Mouse (Mus musculus) kidney, embryonic 16.5 days (tissue): Measurements from ENCODE around the gene Kalrn. TPM values are rescaled to one million over a fixed set of nuclear protein-coding genes. Genes with fewer than 3 reads are reported as not detected.
A peak's percentile ranks its signal among the peaks of the same experiment; 100 is the strongest.

Experiments used
- ATAC-seq: fragments of 200-750 bp; cut with Nextera tagmentation; 2 replicates; pipeline ENCODE4 v1.8.0; 2017; ENCODE audit warnings: moderate TSS enrichment; ENCODE audit not compliant: low FRiP score, low TSS enrichment
- H3K27ac ChIP-seq: fragments of 300-500 bp; sonication (generic); 2 replicates; pipeline ENCODE4 v1.5.1; 2014; ENCODE audit warnings: low read length
- H3K27me3 ChIP-seq: fragments of 300-500 bp; sonication (generic); 2 replicates; pipeline ENCODE4 v1.6.1; 2014; ENCODE audit warnings: low read length, control low read depth, mixed read lengths; ENCODE audit not compliant: insufficient read depth
- H3K36me3 ChIP-seq: fragments of 300-500 bp; sonication (generic); 2 replicates; pipeline ENCODE4 v1.6.1; 2014; ENCODE audit warnings: low read length, control low read depth, mixed read lengths; ENCODE audit not compliant: insufficient read depth
- H3K4me1 ChIP-seq: fragments of 300-500 bp; sonication (generic); 2 replicates; pipeline ENCODE4 v1.6.1; 2014; ENCODE audit warnings: low read length, control low read depth, mixed read lengths; ENCODE audit not compliant: insufficient read depth
- H3K4me2 ChIP-seq: fragments of 300-500 bp; sonication (generic); replicated peaks from 2 replicates; pipeline ENCODE4 v1.6.1; 2014; ENCODE audit warnings: low read depth, low read length
- H3K4me3 ChIP-seq: fragments of 300-500 bp; sonication (generic); 2 replicates; pipeline ENCODE4 v1.5.1; 2014; ENCODE audit warnings: mild to moderate bottlenecking, low read length
- H3K9ac ChIP-seq: fragments of 300-500 bp; sonication (generic); replicated peaks from 2 replicates; pipeline ENCODE4 v1.6.1; 2014; ENCODE audit warnings: low read length
- H3K9me3 ChIP-seq: fragments of 300-500 bp; sonication (generic); 2 replicates; pipeline ENCODE4 v1.6.1; 2016; ENCODE audit warnings: low read length, control low read depth
- WGBS: fragments of 180-500 bp; shearing (Covaris S2); extraction: QIAGEN DNeasy Blood & Tissue Kit; methylation state at CpG from one replicate; pipeline ENCODE4 v1.1.7; 2014; 5-methylcytosine and 5-hydroxymethylcytosine counted together
- polyA plus RNA-seq: library from polyadenylated mRNA; unstranded; fragments of >200 nt; fragmentation: Nextera tagmentation; extraction: Ambion mirVana; gene quantifications from 2 replicates; pipeline ENCODE4 v1.2.1, GENCODE M21; 2015

Kalrn gene
- polyA plus RNA-seq, 1 experiment from 2014 or later: 15.2 TPM

DNA sequence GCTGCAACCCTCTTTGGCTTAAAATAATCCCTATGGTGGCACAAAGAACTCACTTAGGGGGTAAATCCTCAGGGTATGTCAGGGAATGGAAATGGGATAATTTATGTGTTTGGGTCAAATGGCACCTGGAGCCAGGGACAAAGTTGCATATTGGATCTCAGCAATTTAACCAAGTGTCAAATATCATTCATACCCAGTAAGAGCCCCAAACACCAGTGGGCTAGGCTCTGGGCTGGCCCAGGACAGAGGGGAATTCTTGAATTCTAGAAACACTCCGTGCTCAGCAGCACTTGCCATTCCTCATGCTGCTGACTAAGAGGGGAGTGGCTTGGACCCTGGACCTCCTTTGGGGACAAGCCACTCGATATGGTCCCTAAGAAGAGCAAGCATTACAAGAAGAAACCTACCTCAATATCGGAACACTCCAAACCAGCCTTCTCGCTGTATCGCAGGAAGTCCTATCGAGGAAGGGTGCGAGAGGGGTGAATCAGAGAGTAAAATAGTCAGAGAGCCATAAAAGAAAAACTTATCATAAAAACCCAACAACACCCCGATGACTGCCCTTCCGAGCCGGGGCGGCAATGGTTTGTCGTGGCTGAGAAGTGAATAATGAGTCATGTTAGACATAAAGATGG, 541.2 kb downstream of the Kalrn start:
- H3K9me3 ChIP-seq: no peaks in the 10 kb centered on the region
- no peaks in the 10 kb centered on the region for H3K27me3 ChIP-seq
- WGBS: 87% methylated on average over 12 of the region's 12 CpGs
- no peak overlapping the region for H3K9ac ChIP-seq
- peaks cover 28% of the 10 kb centered on the region for H3K36me3 ChIP-seq
- no peak overlapping the region for H3K4me3 ChIP-seq
- no peak for ATAC-seq
- H3K4me2 ChIP-seq: no peak overlapping the region
- peaks cover 23% of the 10 kb centered on the region for H3K4me1 ChIP-seq
- no peak overlapping the region for H3K27ac ChIP-seq

DNA sequence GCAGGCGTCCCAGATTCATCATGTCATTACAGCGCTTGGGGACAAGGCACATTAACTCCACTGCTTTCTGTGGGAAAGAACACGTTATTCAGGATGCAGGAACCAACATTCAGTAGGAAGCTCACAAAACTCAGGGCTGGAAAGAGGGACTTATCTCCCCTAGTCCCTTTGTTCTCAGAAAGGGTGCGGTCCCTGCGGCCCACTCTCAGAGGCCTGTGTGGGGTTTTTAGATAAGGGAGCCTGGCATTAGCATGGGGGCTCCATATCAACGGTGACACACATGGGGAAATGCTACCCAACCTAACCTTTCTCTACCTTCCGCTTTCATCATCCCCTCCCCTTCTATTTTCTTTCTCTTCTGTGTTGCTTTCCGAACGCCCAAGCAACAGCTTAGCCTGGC, 541.8 kb downstream of the Kalrn start:
- H3K36me3 ChIP-seq: peaks cover 34% of the 10 kb centered on the region
- no peak overlapping the region for H3K4me2 ChIP-seq
- H3K9ac ChIP-seq: no peak overlapping the region
- WGBS: 70% methylated on average over 9 of the region's 9 CpGs
- H3K4me3 ChIP-seq: no peak overlapping the region
- peaks cover 23% of the 10 kb centered on the region for H3K4me1 ChIP-seq
- H3K9me3 ChIP-seq: no peaks in the 10 kb centered on the region
- no peaks in the 10 kb centered on the region for H3K27me3 ChIP-seq
- ATAC-seq: no peak
- H3K27ac ChIP-seq: no peak overlapping the region

DNA sequence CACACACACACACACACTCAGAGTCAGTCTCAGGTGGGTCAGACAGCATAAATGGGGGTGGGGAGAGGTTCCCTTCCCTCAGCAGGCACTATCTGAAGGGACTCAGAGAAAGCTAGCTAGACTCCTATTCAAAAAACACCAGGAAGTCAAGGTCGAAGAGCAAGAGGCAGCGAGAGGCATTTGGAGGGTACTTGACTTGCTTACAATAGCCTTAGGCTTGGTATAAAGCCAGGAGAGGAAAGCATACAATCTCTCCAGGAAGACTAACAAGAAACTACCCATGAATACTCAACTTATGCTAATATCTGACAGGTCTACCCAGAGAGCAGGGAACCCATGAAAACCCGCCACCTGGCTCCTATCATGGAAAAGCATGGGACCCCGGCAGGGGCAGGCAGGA, 543.0 kb downstream of the Kalrn start:
- peaks cover 35% of the 10 kb centered on the region for H3K36me3 ChIP-seq
- no peak overlapping the region for H3K4me3 ChIP-seq
- WGBS: 74% methylated on average over 4 of the region's 4 CpGs
- no peaks in the 10 kb centered on the region for H3K27me3 ChIP-seq
- H3K27ac ChIP-seq: peak overlapping the region; percentile 66
- H3K4me1 ChIP-seq: peaks cover 22% of the 10 kb centered on the region
- H3K9me3 ChIP-seq: no peaks in the 10 kb centered on the region
- ATAC-seq: no peak; the same call in 1 of the 2 replicates
- H3K4me2 ChIP-seq: no peak overlapping the region
- H3K9ac ChIP-seq: no peak overlapping the region

DNA sequence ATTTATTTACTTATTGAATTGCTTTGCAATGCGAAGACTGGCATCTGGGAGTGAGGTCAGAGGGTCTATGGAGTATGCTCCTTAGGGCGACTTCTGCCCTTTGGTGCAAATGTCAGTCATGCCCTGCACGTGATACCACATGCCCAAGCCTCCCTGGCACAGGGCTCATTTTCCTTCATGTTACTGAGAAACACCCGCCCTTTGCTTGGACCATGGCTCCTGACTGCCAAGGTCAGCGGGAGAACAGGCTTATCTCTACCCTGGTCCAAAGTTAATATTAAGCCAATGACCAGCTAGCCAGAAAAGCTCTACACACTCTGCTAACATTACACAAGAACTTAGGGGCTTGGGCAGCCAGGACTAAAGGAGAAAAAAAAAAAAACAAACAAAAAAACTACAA, 543.5 kb downstream of the Kalrn start:
- H3K9me3 ChIP-seq: no peaks in the 10 kb centered on the region
- peaks cover 16% of the 10 kb centered on the region for H3K4me1 ChIP-seq
- WGBS: 69% methylated on average over 5 of the region's 5 CpGs
- no peaks in the 10 kb centered on the region for H3K27me3 ChIP-seq
- H3K36me3 ChIP-seq: peaks cover 35% of the 10 kb centered on the region
- no peak overlapping the region for H3K4me3 ChIP-seq
- ATAC-seq: peak; percentile 67; the same call in 1 of the 2 replicates
- H3K9ac ChIP-seq: no peak overlapping the region
- H3K27ac ChIP-seq: peak overlapping the region; percentile 66; the same call in 1 of the 2 replicates
- no peak overlapping the region for H3K4me2 ChIP-seq

DNA sequence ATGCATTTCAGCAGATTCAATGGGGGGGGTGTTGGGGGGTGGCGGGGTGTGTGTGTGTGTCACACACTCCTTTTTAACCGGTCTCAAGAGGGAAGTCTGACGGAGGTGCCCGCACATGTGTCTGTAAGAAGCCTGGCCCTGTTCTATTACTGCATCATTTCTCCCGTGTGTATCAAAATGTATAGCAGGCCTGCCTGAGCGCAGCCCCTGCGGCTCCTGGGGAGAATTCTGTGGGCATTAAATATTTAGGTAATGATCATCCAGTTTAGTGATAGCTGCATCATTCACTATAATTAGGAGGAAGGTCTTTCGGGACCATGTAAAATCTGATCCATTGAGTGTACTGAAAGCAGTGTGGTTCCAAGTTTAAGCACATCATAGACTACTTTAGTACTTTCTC, 556.1 kb downstream of the Kalrn start:
- ATAC-seq: no peak
- Histone ChIP-seq H3K9ac (no peak overlapping the region), H3K4me2 (no peak overlapping the region), H3K27ac (no peak overlapping the region), H3K9me3 (peaks cover 26% of the 10 kb centered on the region), H3K4me1 (no peaks in the 10 kb centered on the region), H3K36me3 (peaks cover 49% of the 10 kb centered on the region), H3K4me3 (no peak overlapping the region), H3K27me3 (no peaks in the 10 kb centered on the region)
- 95% methylated on average over 8 of the region's 8 CpGs for WGBS

DNA sequence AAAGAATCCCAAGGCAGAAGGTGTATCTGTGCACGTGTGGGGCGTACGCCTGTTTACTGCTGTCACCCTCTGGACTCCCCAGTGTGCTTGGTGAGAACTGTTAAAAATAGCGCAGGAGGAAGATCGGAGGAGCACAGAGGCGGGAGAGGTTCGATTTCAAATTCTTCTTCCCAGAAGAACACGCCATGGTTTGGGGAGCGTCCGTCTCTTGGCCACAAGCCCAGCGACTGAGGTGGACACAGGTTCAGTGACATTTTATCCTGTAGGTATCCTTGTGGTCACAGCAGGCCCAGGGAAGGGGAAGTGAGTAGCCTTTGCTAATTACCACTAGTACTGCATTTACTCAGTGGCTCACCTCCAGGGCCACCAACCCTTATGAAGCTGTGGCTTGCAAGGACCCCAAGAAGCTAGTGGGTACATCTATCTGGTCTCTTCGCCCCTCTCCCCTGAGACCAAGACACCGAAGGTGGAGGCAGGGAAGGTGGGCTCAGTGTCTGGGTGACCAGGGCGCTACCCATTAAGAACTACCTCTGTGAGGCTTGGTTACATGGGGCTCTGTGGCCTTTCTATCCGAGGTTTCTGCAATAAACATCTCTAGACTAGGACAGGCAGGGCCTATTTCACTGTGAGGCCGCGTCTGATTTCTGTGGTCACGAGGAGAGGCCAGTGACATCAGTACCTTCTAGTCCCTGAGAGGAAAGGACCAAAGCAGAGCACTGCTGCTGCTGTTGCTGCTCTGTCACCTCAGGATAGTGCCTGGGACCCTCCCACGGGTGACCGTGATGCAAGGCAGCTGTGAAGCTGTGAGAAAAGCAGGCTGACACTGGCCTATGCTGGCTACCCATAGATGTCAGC, 561.1 kb downstream of the Kalrn start:
- WGBS: 82% methylated on average over 20 of the region's 20 CpGs
- ATAC-seq: no peak
- Histone ChIP-seq H3K27me3 (no peaks in the 10 kb centered on the region), H3K4me1 (no peaks in the 10 kb centered on the region), H3K27ac (no peak overlapping the region), H3K4me2 (no peak overlapping the region), H3K36me3 (peaks cover 45% of the 10 kb centered on the region), H3K9me3 (peaks cover 14% of the 10 kb centered on the region), H3K4me3 (no peak overlapping the region), H3K9ac (no peak overlapping the region)

DNA sequence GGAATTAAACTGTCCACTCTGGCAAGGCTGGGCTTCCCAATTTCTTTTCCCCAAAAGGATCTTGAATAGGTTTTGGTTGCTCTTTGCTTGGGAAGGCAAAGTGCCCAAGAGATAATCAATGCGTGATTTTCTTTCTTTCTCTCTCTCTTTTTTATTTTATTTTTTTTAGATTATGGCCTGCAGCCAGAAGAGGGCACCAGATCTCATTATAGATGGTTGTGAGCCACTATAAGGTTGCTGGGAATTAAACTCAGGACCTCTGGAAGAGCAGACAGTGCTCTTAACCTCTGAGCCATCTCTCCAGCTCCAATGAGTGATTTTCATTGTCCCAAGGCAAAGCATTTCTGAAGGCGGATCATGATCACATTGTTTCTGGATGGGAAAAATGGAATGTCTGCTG, 563.8 kb downstream of the Kalrn start:
- Histone ChIP-seq H3K4me2 (no peak overlapping the region), H3K36me3 (peaks cover 19% of the 10 kb centered on the region), H3K9ac (no peak overlapping the region), H3K27me3 (no peaks in the 10 kb centered on the region), H3K4me3 (no peak overlapping the region), H3K27ac (no peak overlapping the region), H3K9me3 (no peaks in the 10 kb centered on the region; the same call in 1 of the 2 replicates), H3K4me1 (peaks cover 5% of the 10 kb centered on the region; the same call in 1 of the 2 replicates)
- no peak for ATAC-seq
- 97% methylated on average over 2 of the region's 2 CpGs for WGBS

DNA sequence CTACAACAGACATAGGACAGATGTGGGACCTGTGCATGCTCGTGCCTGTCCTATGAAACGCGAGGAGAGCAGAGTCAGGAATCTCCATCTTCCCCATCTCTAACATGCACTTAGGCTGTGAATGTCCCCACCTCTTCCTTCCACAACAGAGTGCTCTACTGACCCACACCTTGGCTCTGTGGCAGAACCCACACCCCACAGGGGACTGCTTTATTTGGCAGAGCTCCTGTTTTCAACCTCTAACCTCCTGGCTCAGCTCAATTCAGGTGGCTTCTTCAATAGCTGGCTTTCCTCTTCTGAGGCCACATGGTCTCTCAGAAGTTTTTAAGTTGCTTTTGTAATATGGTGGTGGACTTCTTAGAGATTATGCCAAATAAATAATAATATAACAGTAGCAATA, 567.3 kb downstream of the Kalrn start:
- H3K27ac ChIP-seq: no peak overlapping the region
- peaks cover 12% of the 10 kb centered on the region for H3K4me1 ChIP-seq
- no peaks in the 10 kb centered on the region for H3K27me3 ChIP-seq
- H3K4me2 ChIP-seq: no peak overlapping the region
- WGBS: 95% methylated on average over 3 of the region's 3 CpGs
- no peak overlapping the region for H3K9ac ChIP-seq
- no peaks in the 10 kb centered on the region; the same call in 1 of the 2 replicates for H3K9me3 ChIP-seq
- no peak for ATAC-seq
- H3K4me3 ChIP-seq: no peak overlapping the region
- H3K36me3 ChIP-seq: peaks cover 11% of the 10 kb centered on the region

DNA sequence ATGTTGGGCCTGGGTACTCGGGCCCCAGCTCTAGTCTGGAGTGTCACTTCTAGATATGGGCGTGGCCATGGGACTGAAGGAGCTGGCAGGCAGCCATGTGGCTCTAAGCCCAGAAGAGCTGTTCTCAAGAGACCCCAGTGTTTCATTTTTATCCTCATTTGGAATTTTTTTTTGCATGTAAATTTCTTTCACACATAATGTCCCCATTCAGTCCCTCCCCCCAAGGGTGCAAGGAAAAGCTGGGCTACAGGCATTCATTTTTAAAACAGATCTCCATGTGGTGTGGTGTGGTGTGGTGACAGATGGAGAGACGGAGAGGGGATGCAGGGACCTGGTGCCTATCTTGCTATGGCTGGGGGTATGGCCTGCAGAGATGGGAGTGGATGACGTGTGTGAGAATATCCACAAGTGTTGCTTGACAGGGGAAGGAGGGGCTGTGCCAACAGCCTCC, 569.2 kb downstream of the Kalrn start:
- no peak overlapping the region for H3K9ac ChIP-seq
- WGBS: 42% methylated on average over 4 of the region's 4 CpGs
- H3K36me3 ChIP-seq: no peaks in the 10 kb centered on the region
- H3K4me3 ChIP-seq: no peak overlapping the region
- H3K27me3 ChIP-seq: no peaks in the 10 kb centered on the region
- ATAC-seq: peak; percentile 35; the same call in 1 of the 2 replicates
- no peak overlapping the region for H3K27ac ChIP-seq
- peaks cover 12% of the 10 kb centered on the region for H3K4me1 ChIP-seq
- no peaks in the 10 kb centered on the region for H3K9me3 ChIP-seq
- no peak overlapping the region for H3K4me2 ChIP-seq
